Mouse (Mus musculus) induced T-regulatory cell, adult 2 months (primary cell): ENCODE results near the gene Tmem119.

Experiments used
- DNase-seq: peaks from one replicate; pipeline ENCODE4 v3.0.0-alpha.2; 2012; ENCODE audit warnings: low read depth

The Tmem119 gene

DNA sequence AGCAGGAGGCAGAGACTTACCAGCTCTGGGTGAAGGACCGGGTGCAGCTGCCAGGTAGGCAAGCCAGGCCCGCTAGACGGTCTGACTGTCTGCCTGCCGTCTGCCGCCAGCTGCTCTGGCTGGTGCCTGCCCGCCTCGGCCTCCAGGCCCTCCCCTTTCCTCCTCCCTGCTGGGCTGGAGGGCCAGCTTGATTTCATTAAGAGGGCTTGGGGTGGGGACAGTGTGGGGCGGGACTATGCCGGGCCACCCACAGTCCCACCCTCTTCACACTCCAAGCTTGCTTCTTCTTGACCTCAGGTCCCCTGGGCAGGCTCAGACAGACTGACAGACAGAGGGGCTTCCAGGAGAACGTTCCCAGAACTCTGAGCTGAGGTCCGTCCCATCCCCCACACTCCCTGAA, at the start of gene Tmem119:
TSS of gene Tmem119 (minus strand) at position 237 of the 400 bp plus-strand sequence.
- DNase-seq, result no peak

DNA sequence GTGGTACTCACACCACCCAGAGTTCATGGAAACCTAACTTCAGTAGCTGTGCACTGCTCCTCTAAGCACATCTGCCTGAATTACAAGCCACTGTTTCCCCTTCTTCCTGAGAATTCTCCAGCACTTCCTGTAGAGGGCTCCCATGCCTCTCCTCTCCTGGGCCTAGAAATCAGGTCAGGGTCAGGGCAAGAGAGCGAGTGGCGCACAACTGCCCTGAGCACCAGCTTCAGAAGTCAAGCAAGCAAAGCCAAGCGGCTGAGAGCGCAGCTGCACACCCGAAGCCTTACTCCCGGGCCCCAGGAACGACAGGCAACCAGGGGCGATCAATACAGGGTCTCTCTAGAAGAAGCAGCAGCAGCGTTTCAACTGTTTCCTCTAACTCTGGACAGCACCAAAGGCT, 47.3 kb upstream of the Tmem119 start:
- no peak for DNase-seq

DNA sequence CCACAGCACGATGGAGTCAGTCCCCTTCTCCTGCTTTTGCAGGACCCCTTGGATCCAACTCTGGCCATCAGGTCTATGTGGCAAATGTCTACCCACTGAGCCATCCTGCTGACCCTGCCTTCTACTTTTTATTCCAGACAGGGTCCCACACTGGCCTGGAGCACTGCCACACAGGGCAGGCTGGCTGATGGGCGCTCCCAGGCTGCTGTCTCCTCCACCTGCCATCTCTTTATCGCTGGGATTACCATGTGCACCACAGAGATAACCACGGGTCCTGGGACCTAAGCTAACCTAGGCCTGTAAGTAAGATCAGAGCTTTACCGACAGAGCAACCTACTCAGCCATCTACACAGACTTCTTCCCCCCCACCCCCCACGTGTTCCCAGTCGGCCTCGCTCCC, 46.3 kb upstream of the Tmem119 start:
- no peak for DNase-seq

- no peak for DNase-seq
Measured at GRCm38 (mm10) chr5:113845627-113846026, 45.3 kb upstream of the Tmem119 start.

GRCm38 (mm10) chr5:113844721-113845120, 44.4 kb upstream of the Tmem119 start:
- peak; percentile 94 for DNase-seq

DNA sequence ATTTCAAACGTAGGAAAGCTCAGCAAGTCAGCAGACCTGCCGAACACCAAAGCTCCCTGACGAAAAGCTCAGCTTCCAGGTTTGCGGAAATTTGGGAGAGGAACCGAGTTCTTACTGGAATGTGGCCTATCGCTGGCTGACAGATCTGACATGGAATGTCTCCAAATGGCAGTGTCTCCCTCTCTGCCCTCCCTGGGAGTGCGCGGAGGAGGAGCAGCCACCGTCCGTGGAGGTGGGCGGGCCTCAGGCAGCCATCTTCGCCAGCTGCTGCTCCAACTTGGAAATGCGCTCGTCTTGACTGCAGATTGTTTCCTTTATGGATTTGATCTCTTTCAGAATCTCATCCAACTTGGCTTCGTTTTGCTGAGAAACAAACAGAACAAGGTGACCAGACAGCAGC, 43.8 kb upstream of the Tmem119 start:
- DNase-seq, result no peak

DNA sequence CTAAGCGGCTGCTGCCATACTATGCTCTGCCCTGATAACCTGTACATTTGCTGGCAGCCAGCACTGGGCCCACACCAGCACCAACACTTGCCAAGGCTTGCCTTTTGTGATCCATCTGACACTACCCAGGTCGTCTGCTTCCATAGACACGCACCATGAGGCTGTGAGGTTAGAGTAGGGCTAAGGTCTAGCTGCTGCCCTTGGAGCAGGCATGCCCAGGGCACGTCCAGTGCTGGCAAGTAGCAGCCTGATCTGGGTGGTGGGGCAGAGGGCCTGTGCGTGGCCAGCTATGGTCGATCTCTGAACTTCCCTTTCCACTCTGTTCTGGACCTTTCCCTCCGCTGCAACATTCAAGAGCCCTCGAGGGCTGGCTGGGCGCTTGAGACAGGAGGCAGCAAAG, 42.6 kb upstream of the Tmem119 start:
- DNase-seq, result no peak

DNA sequence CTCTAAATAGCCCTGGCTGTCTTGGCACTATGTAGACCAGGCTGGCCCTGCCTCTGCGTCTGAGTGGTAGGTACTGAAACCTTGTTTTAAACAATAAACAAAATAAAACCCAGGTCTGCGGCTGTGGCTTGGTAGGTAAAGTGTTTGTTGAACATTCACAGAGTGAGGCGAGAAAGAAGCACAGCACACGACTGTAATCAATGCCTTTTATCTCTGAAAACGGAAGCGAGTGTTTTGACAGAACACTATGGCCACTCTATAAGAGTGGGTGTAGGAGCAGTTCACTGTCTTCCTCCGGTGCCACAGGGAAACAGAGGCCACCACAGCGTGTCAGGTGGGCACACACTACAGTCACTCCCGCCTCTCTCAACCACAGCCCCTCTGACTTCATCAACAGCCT, 41.9 kb upstream of the Tmem119 start:
- DNase-seq, result peak; percentile 71

GRCm38 (mm10) chr5:113841243-113842225, 41.2 kb upstream of the Tmem119 start:
- DNase-seq, result peak; percentile 69

- no peak for DNase-seq
Measured at GRCm38 (mm10) chr5:113840443-113840842, 40.1 kb upstream of the Tmem119 start.

- DNase-seq, result peak; percentile 56
Measured at GRCm38 (mm10) chr5:113836961-113837360, 36.6 kb upstream of the Tmem119 start.

- peak; percentile 70 for DNase-seq
Measured at GRCm38 (mm10) chr5:113833316-113833947, 33.1 kb upstream of the Tmem119 start.

GRCm38 (mm10) chr5:113832490-113832901, 32.2 kb upstream of the Tmem119 start, which contains the start of gene Selplg:
Gene Selplg, minus strand, starts transcription at chr5:113832644.
- peak; percentile 92 for DNase-seq

- DNase-seq, result peak; percentile 67
Measured at GRCm38 (mm10) chr5:113831741-113832140, 31.4 kb upstream of the Tmem119 start.

DNA sequence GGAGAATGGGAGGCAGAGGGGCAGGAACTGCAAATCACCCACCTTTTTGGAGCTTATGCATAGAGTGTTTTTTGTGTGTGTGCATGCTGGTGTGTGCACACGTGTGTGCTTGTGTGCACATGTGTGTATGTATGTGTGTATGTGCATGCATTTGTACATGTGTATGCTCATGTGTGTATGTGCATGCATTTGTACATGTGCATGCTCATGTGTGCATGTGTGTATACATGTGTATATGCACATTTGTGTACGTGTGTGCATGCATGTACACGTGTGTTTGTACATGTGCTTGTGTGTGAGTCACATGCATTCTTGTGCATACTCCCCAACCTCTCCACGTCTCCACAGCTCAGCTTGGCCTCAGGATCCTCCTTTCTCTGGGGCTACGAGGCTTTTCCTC, 30.5 kb upstream of the Tmem119 start:
- DNase-seq, result no peak

GRCm38 (mm10) chr5:113830292-113830643, 30.0 kb upstream of the Tmem119 start:
- peak; percentile 96 for DNase-seq

GRCm38 (mm10) chr5:113829566-113830291, 29.4 kb upstream of the Tmem119 start:
- peak; percentile 67 for DNase-seq

- peak; percentile 84 for DNase-seq
Measured at GRCm38 (mm10) chr5:113828481-113828880, 28.2 kb upstream of the Tmem119 start.

- DNase-seq, result peak; percentile 84
Measured at GRCm38 (mm10) chr5:113827991-113828411, 27.7 kb upstream of the Tmem119 start.

GRCm38 (mm10) chr5:113826619-113827018, 26.3 kb upstream of the Tmem119 start:
- peak; percentile 76 for DNase-seq

DNA sequence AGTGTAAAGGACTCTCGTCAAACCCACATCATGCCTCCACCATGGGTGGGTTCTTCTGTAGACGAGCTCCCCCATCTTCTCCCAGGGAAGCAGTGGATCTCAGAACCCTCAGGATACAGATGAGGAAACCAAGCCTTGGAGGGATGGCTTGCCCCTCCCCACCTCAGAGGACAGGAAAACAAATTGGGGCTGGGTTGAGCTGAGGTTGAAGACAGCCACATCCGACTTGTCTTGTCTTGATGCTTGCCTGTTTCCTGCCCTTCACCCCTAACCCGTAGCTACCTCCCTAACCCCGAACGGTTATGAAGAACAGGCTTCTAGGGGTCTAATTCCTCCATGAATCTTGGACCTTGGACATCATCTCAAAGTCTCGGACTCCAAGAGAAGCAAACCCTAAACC, 25.2 kb upstream of the Tmem119 start:
- DNase-seq, result peak; percentile 87

GRCm38 (mm10) chr5:113824228-113824627, 23.9 kb upstream of the Tmem119 start:
- DNase-seq, result peak; percentile 83
